ENCODE assay signal across 8 mouse cellular contexts in the genomic region with DNA sequence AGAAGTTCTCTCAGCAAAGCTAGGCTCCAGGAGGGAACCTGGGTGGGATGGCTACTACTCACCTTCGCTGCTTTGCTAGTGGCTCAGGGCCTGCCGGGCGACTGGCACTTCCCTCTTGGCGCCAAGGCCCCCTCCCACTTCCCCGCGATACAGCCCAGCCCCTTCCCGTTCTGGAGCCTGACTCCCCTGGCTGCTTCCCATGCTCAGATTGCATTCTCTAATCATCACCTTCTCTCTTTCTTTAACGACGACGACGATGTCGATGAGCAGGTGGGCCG. TPM values are rescaled to one million over a fixed set of nuclear protein-coding genes. Genes with fewer than 3 reads are reported as not detected.
DNase-seq lines count a peak whose midpoint lies in the region; ATAC-seq and TF ChIP-seq lines count a peak whose summit lies in the region.

Adcy4 (minus strand) TSS at position 138 of the 278 bp plus-strand sequence.

- H3K4me2 ChIP-seq in kidney, embryonic 15.5 days: peak within 1 kb of the TSS; percentile 83

- no peak within 1 kb of the TSS for H3K27ac ChIP-seq in ES-E14 (ENCODE audit: insufficient read depth, low read depth, low read length, poor library complexity, severe bottlenecking)
- peak within 1 kb of the TSS; percentile 99 for H3K27ac ChIP-seq in brown adipose tissue, adult 24 weeks (replicated peaks; ENCODE audit: low read depth, low read length)
- peak within 1 kb of the TSS; percentile 77 for H3K27ac ChIP-seq in heart, embryonic 10.5 days
- H3K27ac ChIP-seq in kidney, embryonic 15.5 days: peak within 1 kb of the TSS; percentile 89

- no peak for ATAC-seq in kidney, embryonic 15.5 days (replicated peaks; ENCODE audit: low FRiP score)

- DNase-seq in ES-E14 (ENCODE audit: low read depth, low spot score): no peak
- DNase-seq in heart, embryonic 10.5 days (ENCODE audit: low spot score): no peak
- DNase-seq in lung, postnatal 4 days: peak; percentile 54 to 60
- DNase-seq in cerebellum, postnatal 36 days: no peak
- no peak for DNase-seq in left cerebral cortex, postnatal 36 days (ENCODE audit: low spot score in 2 of 2)
- no peak for DNase-seq in ovary, postnatal 14 days (ENCODE audit: low spot score)

- H3K4me3 ChIP-seq in ES-E14 (ENCODE audit: insufficient read depth in 1 of 2, low read depth in 1 of 2, low read length in 2 of 2, poor library complexity in 1 of 2, severe bottlenecking in 1 of 2): peak within 1 kb of the TSS; percentile 26 to 38; a peak in 3 of 4 replicates
- H3K4me3 ChIP-seq in brown adipose tissue, adult 24 weeks (ENCODE audit: insufficient read depth, low read depth, low read length): peak within 1 kb of the TSS; percentile 93
- H3K4me3 ChIP-seq in heart, embryonic 10.5 days: peak within 1 kb of the TSS; percentile 56
- H3K4me3 ChIP-seq in kidney, embryonic 15.5 days (replicated peaks): peak within 1 kb of the TSS; percentile 51

- no peaks in the 10 kb centered on the region for H3K9me3 ChIP-seq in ES-E14 (ENCODE audit: control insufficient read depth, insufficient read depth, low read depth, low read length)
- no peaks in the 10 kb centered on the region for H3K9me3 ChIP-seq in heart, embryonic 10.5 days
- no peaks in the 10 kb centered on the region for H3K9me3 ChIP-seq in kidney, embryonic 15.5 days (replicated peaks)

- 2% methylated on average over 13 of the region's 13 CpGs for WGBS in heart, embryonic 10.5 days
- 4% methylated on average over 13 of the region's 13 CpGs for WGBS in kidney, embryonic 15.5 days

- no peak within 1 kb of the TSS for H3K9ac ChIP-seq in ES-E14 (ENCODE audit: insufficient read depth, low read depth, low read length, poor library complexity, severe bottlenecking)
- peak within 1 kb of the TSS; percentile 50 for H3K9ac ChIP-seq in kidney, embryonic 15.5 days

- intact Hi-C loops in left cerebral cortex, postnatal 36 days (cut with DNase I): loop anchor here (2.0 kb wide), 1 partner anchor 79 kb away; no protein-coding TSS in a partner anchor

- H3K4me1 ChIP-seq in ES-E14 (ENCODE audit: control insufficient read depth in 2 of 2, insufficient read depth in 2 of 2, low read length in 2 of 2, poor library complexity in 1 of 2): peaks cover 0 to 9% of the 10 kb centered on the region in 2 experiments; a peak in 1 of 4 replicates
- peaks cover 2% of the 10 kb centered on the region for H3K4me1 ChIP-seq in brown adipose tissue, adult 24 weeks (ENCODE audit: control insufficient read depth, insufficient read depth, insufficient read length, low read length)
- peaks cover 46% of the 10 kb centered on the region for H3K4me1 ChIP-seq in heart, embryonic 10.5 days
- H3K4me1 ChIP-seq in kidney, embryonic 15.5 days: peaks cover 56% of the 10 kb centered on the region

- H3K36me3 ChIP-seq in ES-E14 (ENCODE audit: control insufficient read depth, insufficient read depth, low read length, poor library complexity, severe bottlenecking): no peaks in the 10 kb centered on the region; the same call in 1 of the 2 replicates
- peaks cover 6% of the 10 kb centered on the region; the same call in 1 of the 2 replicates for H3K36me3 ChIP-seq in heart, embryonic 10.5 days
- H3K36me3 ChIP-seq in kidney, embryonic 15.5 days: no peaks in the 10 kb centered on the region

- in situ Hi-C loops in ES-E14 (cut with MboI; ENCODE audit: low sequenced_read_pairs in 2 of 2, unreplicated experiment in 2 of 2): no loop called here

- H3K27me3 ChIP-seq in heart, embryonic 10.5 days (ENCODE audit: insufficient read depth, poor library complexity, severe bottlenecking): peaks cover 82% of the 10 kb centered on the region
- H3K27me3 ChIP-seq in kidney, embryonic 15.5 days: peaks cover 45% of the 10 kb centered on the region

TF ChIP-seq in ES-E14, 5 proteins besides CTCF, POLR2A, EP300 and RAD21:
- TF ChIP-seq MAFK (IDR thresholded peaks at IDR 0.05; ENCODE audit: insufficient read depth, low read depth, low read length) (no peak), CHD2 (IDR thresholded peaks at IDR 0.05; ENCODE audit: low read depth, low read length) (no peak), ZNF384 (IDR thresholded peaks at IDR 0.05; ENCODE audit: low read depth, low read length) (no peak), ZC3H11A (IDR thresholded peaks at IDR 0.05; ENCODE audit: borderline replicate concordance, low read depth, low read length) (no peak), HCFC1 (IDR thresholded peaks at IDR 0.05; ENCODE audit: borderline replicate concordance, insufficient read depth, low read length) (no peak)

RNA-seq across cellular contexts. Expression of gene Adcy4, which starts in this region (rescaled TPM):
- 0.27 and 0.32 TPM in 2 replicates for total RNA-seq in ES-E14 (2012; rRNA removed)
- 4.1 and 6.3 TPM in 2 replicates for polyA plus RNA-seq in brown adipose tissue, adult 24 weeks (2012; ENCODE audit: insufficient read depth, insufficient read length, missing spikeins)
- polyA plus RNA-seq in heart, embryonic 10.5 days (2016; fragmentation: Nextera tagmentation; extraction: Ambion mirVana): 14.5 and 18.1 TPM in 2 replicates
- 13.9 and 15.8 TPM in 2 replicates for polyA plus RNA-seq in kidney, embryonic 15.5 days (2015; fragmentation: Nextera tagmentation; extraction: Ambion mirVana)
- total RNA-seq in left cerebral cortex, postnatal 36 days (2021): 1 to 10 TPM; 3.8 to 8.0 TPM

Comparison
In these comparisons a context has a peak if more than half of its experiments do, and no peak if none do; other contexts are left out.
1. DNase-seq: peak in lung, postnatal 4 days (2 of 2); none in ES-E14 (single experiment), heart, embryonic 10.5 days (single experiment), cerebellum, postnatal 36 days (0 of 2), left cerebral cortex, postnatal 36 days (0 of 2) and ovary, postnatal 14 days (single experiment).
2. H3K4me3 ChIP-seq: peak in every context shown above with its lines; median percentile 93 in brown adipose tissue, adult 24 weeks; 56 in heart, embryonic 10.5 days; 51 in kidney, embryonic 15.5 days; 32 in ES-E14.